Mouse (Mus musculus): ENCODE measurements at regions not wholly inside any gene's neighbourhood (a gene's known extent, or its start where the extent isn't known, plus 50 kb on each side); places are given as distances from the start of the nearest gene placed in this dataset.

DNA sequence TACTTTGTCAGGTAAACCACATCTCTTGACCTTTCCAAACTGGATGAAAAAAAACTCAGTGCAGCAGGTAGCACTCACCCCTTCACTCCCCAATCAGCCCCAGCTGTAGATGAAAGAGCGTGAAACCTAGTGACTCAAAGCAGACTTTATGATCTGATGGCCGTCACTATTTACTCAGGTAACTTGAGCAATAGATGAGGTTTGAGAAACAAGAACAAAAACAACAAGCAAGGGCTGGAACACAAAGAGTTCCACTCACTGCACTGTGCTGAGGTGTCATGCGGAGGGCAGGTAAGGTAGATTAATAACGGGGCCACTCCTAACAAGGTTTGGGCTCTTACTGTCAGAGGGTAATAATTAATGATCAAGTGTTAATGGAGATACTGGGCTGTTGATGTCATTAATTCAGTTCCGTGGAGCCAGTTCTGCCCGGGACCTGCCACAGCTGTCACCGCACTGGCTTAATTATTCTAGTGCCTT, 170.4 kb upstream of the Zeb2 start:
- H3K27ac ChIP-seq (replicated peaks; ENCODE audit: low read depth, low read length): no peak overlapping the region
- H3K4me3 ChIP-seq (ENCODE audit: low read depth, low read length): no peak overlapping the region
- 0 out of 2 replicates have a peak, but pooled peaks cover 3% of the 10 kb centered on the region for H3K27me3 ChIP-seq (ENCODE audit: control insufficient read depth, insufficient read depth, low read length)
- H3K9ac ChIP-seq (ENCODE audit: low read length): no peak overlapping the region
- H3K9me3 ChIP-seq (ENCODE audit: control insufficient read depth, low read length): no peaks in the 10 kb centered on the region
- DNase-seq (ENCODE audit: low spot score) (no peak), ATAC-seq (ENCODE audit: insufficient number of reproducible peaks, low FRiP score, low TSS enrichment, low read depth) (no peak)
- no peaks in the 10 kb centered on the region for H3K4me1 ChIP-seq (ENCODE audit: control insufficient read depth, insufficient read depth, low read length)
- 13% methylated on average over 7 of the region's 7 CpGs for WGBS
- no peaks in the 10 kb centered on the region for H3K36me3 ChIP-seq (ENCODE audit: control insufficient read depth, insufficient read depth, low read length)
- no peak overlapping the region for H3K4me2 ChIP-seq (ENCODE audit: low read depth, severe bottlenecking)

GRCm38 (mm10) chr2:45283811-45284210, 166.6 kb upstream of the Zeb2 start:
- no peak overlapping the region for H3K4me2 ChIP-seq (ENCODE audit: low read depth, severe bottlenecking)
- ATAC-seq (ENCODE audit: insufficient number of reproducible peaks, low FRiP score, low TSS enrichment, low read depth) (no peak), DNase-seq (ENCODE audit: low spot score) (no peak)
- H3K9me3 ChIP-seq (ENCODE audit: control insufficient read depth, low read length): no peaks in the 10 kb centered on the region
- no peak overlapping the region for H3K27ac ChIP-seq (replicated peaks; ENCODE audit: low read depth, low read length)
- no peaks in the 10 kb centered on the region for H3K27me3 ChIP-seq (ENCODE audit: control insufficient read depth, insufficient read depth, low read length)
- no peaks in the 10 kb centered on the region for H3K4me1 ChIP-seq (ENCODE audit: control insufficient read depth, insufficient read depth, low read length)
- no peak overlapping the region for H3K9ac ChIP-seq (ENCODE audit: low read length)
- H3K4me3 ChIP-seq (ENCODE audit: low read depth, low read length): no peak overlapping the region
- H3K36me3 ChIP-seq (ENCODE audit: control insufficient read depth, insufficient read depth, low read length): no peaks in the 10 kb centered on the region

GRCm38 (mm10) chr2:45279490-45279889, 162.3 kb upstream of the Zeb2 start:
- Histone ChIP-seq H3K27ac (replicated peaks; ENCODE audit: low read depth, low read length) (no peak overlapping the region), H3K27me3 (ENCODE audit: control insufficient read depth, insufficient read depth, low read length) (no peaks in the 10 kb centered on the region), H3K9me3 (ENCODE audit: control insufficient read depth, low read length) (no peaks in the 10 kb centered on the region), H3K4me3 (ENCODE audit: low read depth, low read length) (no peak overlapping the region), H3K4me1 (ENCODE audit: control insufficient read depth, insufficient read depth, low read length) (no peaks in the 10 kb centered on the region), H3K36me3 (ENCODE audit: control insufficient read depth, insufficient read depth, low read length) (no peaks in the 10 kb centered on the region), H3K9ac (ENCODE audit: low read length) (no peak overlapping the region), H3K4me2 (ENCODE audit: low read depth, severe bottlenecking) (no peak overlapping the region)
- DNase-seq (ENCODE audit: low spot score) (no peak), ATAC-seq (ENCODE audit: insufficient number of reproducible peaks, low FRiP score, low TSS enrichment, low read depth) (no peak)
- WGBS: 83% methylated on average over 4 of the region's 4 CpGs

DNA sequence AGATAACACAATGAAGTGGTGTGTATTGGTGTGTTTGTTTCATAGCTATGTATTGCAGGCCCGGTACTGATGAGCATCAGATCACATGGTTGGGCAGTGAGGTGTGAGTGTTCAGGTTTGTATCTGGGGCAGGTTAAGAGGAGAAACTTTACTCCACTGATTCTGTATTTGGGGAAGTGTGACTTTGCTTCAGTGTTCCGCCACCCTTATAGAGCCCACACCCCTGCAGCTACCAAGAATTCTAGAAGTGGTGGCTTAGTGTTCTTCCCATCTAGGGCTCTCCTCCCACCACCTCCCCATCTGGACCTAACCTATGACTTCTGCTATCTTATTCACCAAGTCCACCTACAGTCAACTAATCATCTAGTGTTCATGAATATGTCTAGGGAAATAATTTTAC, 160.4 kb upstream of the Zeb2 start:
- H3K9me3 ChIP-seq (ENCODE audit: control insufficient read depth, low read length): no peaks in the 10 kb centered on the region
- no peak overlapping the region for H3K27ac ChIP-seq (replicated peaks; ENCODE audit: low read depth, low read length)
- no peak overlapping the region for H3K9ac ChIP-seq (ENCODE audit: low read length)

GRCm38 (mm10) chr2:45276703-45277102, 159.5 kb upstream of the Zeb2 start:
- H3K27ac ChIP-seq (replicated peaks; ENCODE audit: low read depth, low read length): no peak overlapping the region
- ATAC-seq (ENCODE audit: insufficient number of reproducible peaks, low FRiP score, low TSS enrichment, low read depth) (no peak), DNase-seq (ENCODE audit: low spot score) (no peak)
- no peak overlapping the region for H3K4me3 ChIP-seq (ENCODE audit: low read depth, low read length)
- H3K9me3 ChIP-seq (ENCODE audit: control insufficient read depth, low read length): no peaks in the 10 kb centered on the region
- H3K9ac ChIP-seq (ENCODE audit: low read length): no peak overlapping the region
- no peaks in the 10 kb centered on the region for H3K4me1 ChIP-seq (ENCODE audit: control insufficient read depth, insufficient read depth, low read length)
- 94% methylated on average over 1 of the region's 1 CpGs for WGBS
- H3K27me3 ChIP-seq (ENCODE audit: control insufficient read depth, insufficient read depth, low read length): no peaks in the 10 kb centered on the region
- no peaks in the 10 kb centered on the region for H3K36me3 ChIP-seq (ENCODE audit: control insufficient read depth, insufficient read depth, low read length)
- no peak overlapping the region for H3K4me2 ChIP-seq (ENCODE audit: low read depth, severe bottlenecking)

More for the DNA sequence above, 160.4 kb upstream of the Zeb2 start:
- WGBS: 95% methylated on average over 2 of the region's 2 CpGs
- Histone ChIP-seq H3K27me3 (ENCODE audit: control insufficient read depth, insufficient read depth, low read length) (no peaks in the 10 kb centered on the region), H3K4me3 (ENCODE audit: low read depth, low read length) (no peak overlapping the region), H3K4me2 (ENCODE audit: low read depth, severe bottlenecking) (no peak overlapping the region), H3K36me3 (ENCODE audit: control insufficient read depth, insufficient read depth, low read length) (no peaks in the 10 kb centered on the region), H3K4me1 (ENCODE audit: control insufficient read depth, insufficient read depth, low read length) (no peaks in the 10 kb centered on the region)
- no peak for ATAC-seq (ENCODE audit: insufficient number of reproducible peaks, low FRiP score, low TSS enrichment, low read depth)
- no peak for DNase-seq (ENCODE audit: low spot score)

GRCm38 (mm10) chr2:45270035-45270434, 152.8 kb upstream of the Zeb2 start:
- Histone ChIP-seq H3K9ac (ENCODE audit: low read length) (no peak overlapping the region), H3K4me1 (ENCODE audit: control insufficient read depth, insufficient read depth, low read length) (no peaks in the 10 kb centered on the region), H3K4me3 (ENCODE audit: low read depth, low read length) (no peak overlapping the region), H3K27ac (replicated peaks; ENCODE audit: low read depth, low read length) (no peak overlapping the region), H3K4me2 (ENCODE audit: low read depth, severe bottlenecking) (no peak overlapping the region), H3K36me3 (ENCODE audit: control insufficient read depth, insufficient read depth, low read length) (no peaks in the 10 kb centered on the region), H3K9me3 (ENCODE audit: control insufficient read depth, low read length) (no peaks in the 10 kb centered on the region), H3K27me3 (ENCODE audit: control insufficient read depth, insufficient read depth, low read length) (no peaks in the 10 kb centered on the region)
- ATAC-seq (ENCODE audit: insufficient number of reproducible peaks, low FRiP score, low TSS enrichment, low read depth) (no peak), DNase-seq (ENCODE audit: low spot score) (no peak)
- 88% methylated on average over 2 of the region's 2 CpGs for WGBS

DNA sequence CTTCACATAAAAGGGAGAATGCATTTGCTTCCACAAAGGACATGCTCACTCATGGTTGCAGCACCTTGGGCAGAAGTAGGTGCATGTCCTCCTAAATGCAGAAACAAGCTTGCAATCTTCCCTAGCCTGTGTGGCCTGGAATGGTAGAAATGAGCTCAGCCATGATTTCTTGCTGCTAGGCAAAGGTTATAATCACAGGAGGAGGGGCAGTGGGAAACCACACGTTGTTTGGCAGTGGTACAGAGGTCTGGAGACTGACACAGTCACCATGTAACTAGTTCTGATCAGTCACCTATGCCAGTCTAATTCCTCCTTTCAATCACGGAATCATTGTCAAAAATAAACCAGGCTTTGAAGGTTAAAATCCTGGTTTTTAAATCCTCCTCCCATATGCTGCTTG, 148.6 kb upstream of the Zeb2 start:
- Histone ChIP-seq H3K9ac (ENCODE audit: low read length) (no peak overlapping the region), H3K4me2 (ENCODE audit: low read depth, severe bottlenecking) (no peak overlapping the region), H3K9me3 (ENCODE audit: control insufficient read depth, low read length) (no peaks in the 10 kb centered on the region), H3K27me3 (ENCODE audit: control insufficient read depth, insufficient read depth, low read length) (no peaks in the 10 kb centered on the region), H3K4me1 (ENCODE audit: control insufficient read depth, insufficient read depth, low read length) (no peaks in the 10 kb centered on the region), H3K27ac (replicated peaks; ENCODE audit: low read depth, low read length) (no peak overlapping the region), H3K36me3 (ENCODE audit: control insufficient read depth, insufficient read depth, low read length) (no peaks in the 10 kb centered on the region), H3K4me3 (ENCODE audit: low read depth, low read length) (no peak overlapping the region)
- WGBS: 59% methylated on average over 2 of the region's 2 CpGs
- DNase-seq (ENCODE audit: low spot score) (no peak), ATAC-seq (ENCODE audit: insufficient number of reproducible peaks, low FRiP score, low TSS enrichment, low read depth) (no peak)

GRCm38 (mm10) chr2:45261949-45262348, 144.8 kb upstream of the Zeb2 start:
- Histone ChIP-seq H3K27me3 (ENCODE audit: control insufficient read depth, insufficient read depth, low read length) (no peaks in the 10 kb centered on the region), H3K4me1 (ENCODE audit: control insufficient read depth, insufficient read depth, low read length) (no peaks in the 10 kb centered on the region), H3K9ac (ENCODE audit: low read length) (no peak overlapping the region), H3K4me2 (ENCODE audit: low read depth, severe bottlenecking) (no peak overlapping the region), H3K4me3 (ENCODE audit: low read depth, low read length) (no peak overlapping the region), H3K9me3 (ENCODE audit: control insufficient read depth, low read length) (no peaks in the 10 kb centered on the region), H3K27ac (replicated peaks; ENCODE audit: low read depth, low read length) (no peak overlapping the region), H3K36me3 (ENCODE audit: control insufficient read depth, insufficient read depth, low read length) (no peaks in the 10 kb centered on the region)
- ATAC-seq (ENCODE audit: insufficient number of reproducible peaks, low FRiP score, low TSS enrichment, low read depth): no peak
- no peak for DNase-seq (ENCODE audit: low spot score)
- 69% methylated on average over 3 of the region's 3 CpGs for WGBS

DNA sequence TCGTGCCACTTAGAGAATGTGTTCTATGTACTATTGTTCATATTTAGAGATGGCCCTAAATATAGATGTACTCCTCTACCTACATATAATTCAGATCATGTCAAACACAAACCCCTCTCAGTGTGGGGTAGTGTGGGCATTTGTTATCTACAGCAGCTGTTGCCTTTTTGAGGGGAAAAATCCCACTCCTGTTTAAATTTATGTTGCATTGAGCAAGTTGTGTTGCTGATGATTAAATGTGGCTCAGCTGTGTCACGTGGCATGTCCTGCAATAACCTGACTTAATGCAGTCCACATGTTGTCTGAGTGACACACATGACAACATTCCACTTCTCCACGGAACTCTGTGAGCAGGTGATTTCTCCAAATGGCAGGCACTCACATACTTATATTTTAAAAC, 141.7 kb upstream of the Zeb2 start:
- Histone ChIP-seq H3K4me3 (ENCODE audit: low read depth, low read length) (no peak overlapping the region), H3K4me1 (ENCODE audit: control insufficient read depth, insufficient read depth, low read length) (no peaks in the 10 kb centered on the region), H3K27ac (replicated peaks; ENCODE audit: low read depth, low read length) (no peak overlapping the region), H3K36me3 (ENCODE audit: control insufficient read depth, insufficient read depth, low read length) (no peaks in the 10 kb centered on the region), H3K4me2 (ENCODE audit: low read depth, severe bottlenecking) (no peak overlapping the region), H3K9me3 (ENCODE audit: control insufficient read depth, low read length) (no peaks in the 10 kb centered on the region), H3K27me3 (ENCODE audit: control insufficient read depth, insufficient read depth, low read length) (no peaks in the 10 kb centered on the region), H3K9ac (ENCODE audit: low read length) (no peak overlapping the region)
- WGBS: 35% methylated on average over 3 of the region's 3 CpGs
- DNase-seq (ENCODE audit: low spot score) (no peak), ATAC-seq (ENCODE audit: insufficient number of reproducible peaks, low FRiP score, low TSS enrichment, low read depth) (no peak)

All from limb, embryonic 11.5 days (tissue).